Mouse (Mus musculus): ENCODE results near the gene Dusp1. TPM values are rescaled to one million over a fixed set of nuclear protein-coding genes. Genes with fewer than 3 reads are reported as not detected.

Dusp1 gene
- polyA plus RNA-seq, 1 experiment from 2014 or later: 19.8 TPM

GRCm38 (mm10) chr17:26601926-26602325 lies 40.0 kb upstream of the Dusp1 start:
- no peaks in the 10 kb centered on the region for H3K27me3 ChIP-seq (ENCODE audit: control insufficient read depth, insufficient read depth, low read length)
- H3K4me2 ChIP-seq (replicated peaks; ENCODE audit: low read depth, low read length): no peak overlapping the region
- no peak overlapping the region for H3K4me3 ChIP-seq (ENCODE audit: low read length)
- no peak overlapping the region for H3K9ac ChIP-seq (ENCODE audit: low read depth, low read length)
- WGBS: 48% methylated on average over 6 of the region's 6 CpGs
- peaks cover 5% of the 10 kb centered on the region; the same call in 1 of the 2 replicates for H3K36me3 ChIP-seq (ENCODE audit: control insufficient read depth, insufficient read depth, low read length)
- peaks cover 15% of the 10 kb centered on the region for H3K4me1 ChIP-seq (ENCODE audit: control insufficient read depth, insufficient read depth, low read length)
- ATAC-seq (ENCODE audit: low FRiP score, low TSS enrichment): no peak
- H3K27ac ChIP-seq (ENCODE audit: low read depth, low read length): no peak overlapping the region; the same call in 1 of the 2 replicates
- H3K9me3 ChIP-seq (ENCODE audit: control insufficient read depth, low read length): no peaks in the 10 kb centered on the region

DNA sequence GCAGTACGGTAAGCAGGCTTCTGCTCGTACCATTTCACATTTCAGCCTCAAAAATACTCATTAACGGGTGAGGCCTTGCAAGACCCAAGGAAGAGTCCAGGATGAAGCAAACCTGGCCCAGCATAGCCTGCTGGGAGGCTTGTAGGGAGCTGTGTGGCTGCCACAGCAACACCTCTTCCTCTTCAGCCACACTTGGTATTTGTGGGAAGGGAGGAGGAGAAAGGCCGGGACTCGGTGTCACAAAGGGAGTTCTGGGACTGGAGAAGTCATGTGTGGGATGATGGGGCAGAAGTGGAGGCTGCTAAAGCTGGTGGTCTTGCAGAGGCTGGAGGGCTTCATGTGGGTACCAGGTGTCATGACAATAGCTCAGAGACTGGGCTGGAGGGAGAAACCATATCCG lies 39.6 kb upstream of the Dusp1 start:
- Histone ChIP-seq H3K36me3 (ENCODE audit: control insufficient read depth, insufficient read depth, low read length) (peaks cover 2% of the 10 kb centered on the region; the same call in 1 of the 2 replicates), H3K4me1 (ENCODE audit: control insufficient read depth, insufficient read depth, low read length) (peaks cover 18% of the 10 kb centered on the region), H3K27me3 (ENCODE audit: control insufficient read depth, insufficient read depth, low read length) (no peaks in the 10 kb centered on the region), H3K4me2 (replicated peaks; ENCODE audit: low read depth, low read length) (no peak overlapping the region), H3K9ac (ENCODE audit: low read depth, low read length) (no peak overlapping the region), H3K27ac (ENCODE audit: low read depth, low read length) (no peak overlapping the region), H3K4me3 (ENCODE audit: low read length) (no peak overlapping the region), H3K9me3 (ENCODE audit: control insufficient read depth, low read length) (no peaks in the 10 kb centered on the region)
- 75% methylated on average over 6 of the region's 6 CpGs for WGBS
- ATAC-seq (ENCODE audit: low FRiP score, low TSS enrichment): no peak

GRCm38 (mm10) chr17:26600913-26601447 lies 39.1 kb upstream of the Dusp1 start:
- Histone ChIP-seq H3K4me2 (replicated peaks; ENCODE audit: low read depth, low read length) (no peak overlapping the region), H3K4me3 (ENCODE audit: low read length) (no peak overlapping the region), H3K9me3 (ENCODE audit: control insufficient read depth, low read length) (no peaks in the 10 kb centered on the region), H3K9ac (ENCODE audit: low read depth, low read length) (no peak overlapping the region), H3K27ac (ENCODE audit: low read depth, low read length) (no peak overlapping the region), H3K27me3 (ENCODE audit: control insufficient read depth, insufficient read depth, low read length) (no peaks in the 10 kb centered on the region), H3K4me1 (ENCODE audit: control insufficient read depth, insufficient read depth, low read length) (peaks cover 23% of the 10 kb centered on the region), H3K36me3 (ENCODE audit: control insufficient read depth, insufficient read depth, low read length) (peaks cover 2% of the 10 kb centered on the region; the same call in 1 of the 2 replicates)
- ATAC-seq (ENCODE audit: low FRiP score, low TSS enrichment): no peak
- 65% methylated on average over 17 of the region's 17 CpGs for WGBS

GRCm38 (mm10) chr17:26598845-26599244 lies 36.9 kb upstream of the Dusp1 start:
- Histone ChIP-seq H3K27ac (ENCODE audit: low read depth, low read length) (no peak overlapping the region), H3K9ac (ENCODE audit: low read depth, low read length) (no peak overlapping the region), H3K4me1 (ENCODE audit: control insufficient read depth, insufficient read depth, low read length) (peaks cover 36% of the 10 kb centered on the region), H3K4me3 (ENCODE audit: low read length) (no peak overlapping the region), H3K36me3 (ENCODE audit: control insufficient read depth, insufficient read depth, low read length) (no peaks in the 10 kb centered on the region; the same call in 1 of the 2 replicates), H3K27me3 (ENCODE audit: control insufficient read depth, insufficient read depth, low read length) (no peaks in the 10 kb centered on the region), H3K4me2 (replicated peaks; ENCODE audit: low read depth, low read length) (no peak overlapping the region), H3K9me3 (ENCODE audit: control insufficient read depth, low read length) (no peaks in the 10 kb centered on the region)
- WGBS: 88% methylated on average over 5 of the region's 5 CpGs
- ATAC-seq (ENCODE audit: low FRiP score, low TSS enrichment): no peak

- no peak overlapping the region for H3K27ac ChIP-seq (ENCODE audit: low read depth, low read length)
Observed at GRCm38 (mm10) chr17:26596856-26597481, 35.0 kb upstream of the Dusp1 start.

GRCm38 (mm10) chr17:26596168-26596658 lies 34.3 kb upstream of the Dusp1 start:
- Histone ChIP-seq H3K27me3 (ENCODE audit: control insufficient read depth, insufficient read depth, low read length) (no peaks in the 10 kb centered on the region), H3K9me3 (ENCODE audit: control insufficient read depth, low read length) (no peaks in the 10 kb centered on the region), H3K36me3 (ENCODE audit: control insufficient read depth, insufficient read depth, low read length) (peaks cover 8% of the 10 kb centered on the region; the same call in 1 of the 2 replicates), H3K27ac (ENCODE audit: low read depth, low read length) (peak overlapping the region; percentile 77; the same call in 1 of the 2 replicates), H3K4me3 (ENCODE audit: low read length) (no peak overlapping the region), H3K4me2 (replicated peaks; ENCODE audit: low read depth, low read length) (no peak overlapping the region), H3K4me1 (ENCODE audit: control insufficient read depth, insufficient read depth, low read length) (peaks cover 21% of the 10 kb centered on the region), H3K9ac (ENCODE audit: low read depth, low read length) (no peak overlapping the region)
- WGBS: 59% methylated on average over 7 of the region's 7 CpGs
- ATAC-seq (ENCODE audit: low FRiP score, low TSS enrichment): no peak

More at GRCm38 (mm10) chr17:26596856-26597481, 35.0 kb upstream of the Dusp1 start:
- H3K4me2 ChIP-seq (replicated peaks; ENCODE audit: low read depth, low read length): no peak overlapping the region
- H3K27me3 ChIP-seq (ENCODE audit: control insufficient read depth, insufficient read depth, low read length): no peaks in the 10 kb centered on the region
- H3K9ac ChIP-seq (ENCODE audit: low read depth, low read length): no peak overlapping the region
- H3K4me1 ChIP-seq (ENCODE audit: control insufficient read depth, insufficient read depth, low read length): peaks cover 28% of the 10 kb centered on the region
- H3K9me3 ChIP-seq (ENCODE audit: control insufficient read depth, low read length): no peaks in the 10 kb centered on the region
- H3K36me3 ChIP-seq (ENCODE audit: control insufficient read depth, insufficient read depth, low read length): peaks cover 8% of the 10 kb centered on the region; the same call in 1 of the 2 replicates
- no peak overlapping the region for H3K4me3 ChIP-seq (ENCODE audit: low read length)
- ATAC-seq (ENCODE audit: low FRiP score, low TSS enrichment): no peak
- 89% methylated on average over 6 of the region's 6 CpGs for WGBS

GRCm38 (mm10) chr17:26595448-26596167 lies 33.7 kb upstream of the Dusp1 start:
- H3K36me3 ChIP-seq (ENCODE audit: control insufficient read depth, insufficient read depth, low read length): peaks cover 8% of the 10 kb centered on the region; the same call in 1 of the 2 replicates
- H3K9me3 ChIP-seq (ENCODE audit: control insufficient read depth, low read length): no peaks in the 10 kb centered on the region
- no peak for ATAC-seq (ENCODE audit: low FRiP score, low TSS enrichment)
- 52% methylated on average over 7 of the region's 7 CpGs for WGBS
- H3K9ac ChIP-seq (ENCODE audit: low read depth, low read length): 0 out of 2 replicates have a peak overlapping the region, but pooled peaks have one; percentile 23
- H3K27ac ChIP-seq (ENCODE audit: low read depth, low read length): peak overlapping the region; percentile 77
- no peak overlapping the region for H3K4me2 ChIP-seq (replicated peaks; ENCODE audit: low read depth, low read length)
- H3K4me1 ChIP-seq (ENCODE audit: control insufficient read depth, insufficient read depth, low read length): peaks cover 21% of the 10 kb centered on the region
- no peaks in the 10 kb centered on the region for H3K27me3 ChIP-seq (ENCODE audit: control insufficient read depth, insufficient read depth, low read length)
- no peak overlapping the region for H3K4me3 ChIP-seq (ENCODE audit: low read length)

DNA sequence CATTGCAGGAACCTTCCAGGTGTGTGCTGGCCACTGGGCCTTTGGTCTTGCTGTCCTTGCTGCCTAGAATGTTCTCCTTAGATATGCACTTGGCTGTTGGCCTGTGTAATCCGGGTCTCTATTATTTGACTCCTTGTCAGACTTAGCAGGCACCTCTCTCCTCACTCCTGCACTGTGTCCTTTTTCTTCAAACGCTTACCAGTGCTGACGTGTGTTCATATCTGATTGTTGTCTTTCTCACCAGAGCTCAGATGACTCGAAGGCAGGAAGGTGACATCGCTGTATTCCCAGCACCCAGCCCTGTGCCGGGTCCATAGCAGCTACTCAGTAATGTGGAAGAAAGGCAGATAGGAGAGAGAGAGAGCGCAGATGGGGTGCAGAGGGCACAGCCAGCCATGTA lies 33.0 kb upstream of the Dusp1 start:
- H3K27ac ChIP-seq (ENCODE audit: low read depth, low read length): peak overlapping the region; percentile 77; the same call in 1 of the 2 replicates
- 82% methylated on average over 7 of the region's 7 CpGs for WGBS
- H3K36me3 ChIP-seq (ENCODE audit: control insufficient read depth, insufficient read depth, low read length): peaks cover 8% of the 10 kb centered on the region; the same call in 1 of the 2 replicates
- H3K9ac ChIP-seq (ENCODE audit: low read depth, low read length): 0 out of 2 replicates have a peak overlapping the region, but pooled peaks have one; percentile 23
- H3K27me3 ChIP-seq (ENCODE audit: control insufficient read depth, insufficient read depth, low read length): no peaks in the 10 kb centered on the region
- no peak for ATAC-seq (ENCODE audit: low FRiP score, low TSS enrichment)
- no peak overlapping the region for H3K4me2 ChIP-seq (replicated peaks; ENCODE audit: low read depth, low read length)
- H3K4me3 ChIP-seq (ENCODE audit: low read length): no peak overlapping the region
- H3K4me1 ChIP-seq (ENCODE audit: control insufficient read depth, insufficient read depth, low read length): peaks cover 21% of the 10 kb centered on the region
- H3K9me3 ChIP-seq (ENCODE audit: control insufficient read depth, low read length): no peaks in the 10 kb centered on the region
